Mouse (Mus musculus) layer of hippocampus, postnatal 14 days (tissue): ENCODE data around the gene Galnt17. TPM values are rescaled to one million over a fixed set of nuclear protein-coding genes. Genes with fewer than 3 reads are reported as not detected.
A peak's percentile ranks its signal among the peaks of the same experiment; 100 is the strongest.

Source experiments
- DNase-seq, 2 experiments: peaks; one replicate each; pipeline ENCODE4 v3.0.0; 2021 to 2022; ENCODE audit warnings: low spot score in 2 of 2, mixed read lengths in 1 of 2
- total RNA-seq, 2 experiments: library from RNA; stranded (reverse); gene quantifications; 2 replicates each; pipeline ENCODE4 v1.2.3; 2021

The Galnt17 gene
- total RNA-seq, 2 experiments from 2014 or later, result 99.1 to 103 TPM

DNA sequence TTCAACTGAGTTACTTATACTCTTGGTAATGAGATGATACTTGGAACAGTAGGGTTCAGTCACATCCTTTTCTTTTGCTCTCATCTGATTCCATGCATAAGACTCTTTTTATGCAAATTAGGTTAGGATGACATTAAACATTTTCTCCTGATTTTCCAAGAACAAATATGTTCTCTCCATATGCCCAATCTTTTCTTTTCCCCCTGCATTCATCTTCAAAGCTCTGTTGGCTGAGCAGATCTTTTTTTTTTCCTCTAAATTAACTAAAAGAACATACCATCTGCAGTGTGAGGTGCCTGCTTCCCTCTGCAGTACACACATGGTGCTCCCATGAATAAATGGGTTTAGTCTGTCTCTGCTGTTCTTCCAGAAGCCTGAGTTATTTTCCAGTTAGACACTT lies 173.5 kb downstream of the Galnt17 start:
- DNase-seq, result peak in 1 of 2 experiments; percentile 77

DNA sequence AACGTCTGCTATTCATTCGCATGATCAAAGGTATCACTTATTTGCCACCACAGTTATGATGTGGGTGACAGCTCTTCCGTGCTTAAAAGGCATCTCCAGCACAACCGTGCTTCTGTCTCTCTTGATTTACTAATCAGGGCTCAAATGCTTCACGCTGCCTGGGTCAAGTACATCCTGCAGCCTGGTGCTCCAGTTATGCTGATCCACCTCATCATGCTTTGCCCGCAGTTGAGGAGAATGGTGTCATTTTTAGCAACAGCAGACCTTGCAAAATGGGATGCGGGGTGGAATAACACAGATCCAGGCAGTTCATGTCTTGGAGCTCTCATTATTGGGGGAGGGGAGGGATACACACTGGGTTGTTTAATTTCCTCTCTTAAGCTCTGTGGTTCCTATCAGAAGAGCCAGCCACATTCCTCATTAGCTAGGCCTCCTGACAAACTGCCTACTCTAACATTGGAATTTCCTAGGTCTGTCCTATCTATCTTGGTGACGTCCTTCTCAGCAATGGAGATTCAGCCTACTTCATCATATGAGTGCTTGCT lies 187.9 kb downstream of the Galnt17 start:
- peak in 1 of 2 experiments; percentile 15 for DNase-seq

DNA sequence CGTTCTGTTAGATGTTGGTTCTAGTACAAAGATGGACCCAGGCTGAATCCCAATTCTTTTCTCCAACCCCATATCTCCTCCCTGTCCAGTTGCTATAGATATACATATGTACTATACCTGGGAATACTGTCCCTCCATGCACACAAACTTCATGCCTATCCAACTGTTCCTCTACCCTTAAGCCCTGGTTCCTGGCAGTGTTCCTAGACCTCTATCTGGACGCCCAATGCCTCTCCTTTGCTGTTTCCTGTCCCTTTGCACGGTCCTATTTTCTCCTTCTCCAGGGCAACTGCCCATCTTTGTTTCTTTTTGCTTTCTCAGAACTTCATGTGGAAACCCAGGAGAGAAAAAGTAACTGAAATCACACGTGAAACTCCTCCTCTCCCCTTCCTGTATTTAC lies 188.4 kb downstream of the Galnt17 start:
- no peak for DNase-seq

DNA sequence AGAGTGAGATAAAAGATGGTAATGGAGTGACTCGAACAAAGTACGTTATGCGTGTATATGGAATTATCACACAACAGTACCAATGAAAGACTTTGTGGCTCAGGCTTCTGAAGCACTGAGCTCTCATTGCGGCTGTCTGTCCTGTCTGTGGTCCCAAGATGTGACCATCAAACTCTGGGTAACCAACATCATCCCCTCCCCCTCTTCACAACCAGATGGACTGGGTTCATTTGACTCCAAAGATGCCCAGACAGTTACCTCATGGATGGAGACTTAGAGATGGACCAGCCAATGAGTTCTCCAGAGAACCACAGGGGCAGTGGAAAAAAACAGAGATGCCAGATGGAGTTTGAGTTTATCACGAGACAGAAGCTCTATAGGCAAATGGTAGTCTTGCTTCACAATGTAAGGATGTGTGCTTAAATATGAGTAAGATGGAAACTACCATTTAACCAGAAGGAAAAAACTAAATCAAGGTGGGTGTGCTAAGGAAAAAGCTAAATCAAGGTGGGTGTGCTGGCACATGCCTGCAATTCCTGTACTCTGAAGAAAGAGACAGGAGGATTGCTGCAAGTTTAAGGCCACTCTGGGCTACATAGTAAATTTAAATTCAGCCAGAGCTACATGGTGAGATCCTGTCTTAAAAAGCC lies 190.8 kb downstream of the Galnt17 start:
- DNase-seq, result no peak

DNA sequence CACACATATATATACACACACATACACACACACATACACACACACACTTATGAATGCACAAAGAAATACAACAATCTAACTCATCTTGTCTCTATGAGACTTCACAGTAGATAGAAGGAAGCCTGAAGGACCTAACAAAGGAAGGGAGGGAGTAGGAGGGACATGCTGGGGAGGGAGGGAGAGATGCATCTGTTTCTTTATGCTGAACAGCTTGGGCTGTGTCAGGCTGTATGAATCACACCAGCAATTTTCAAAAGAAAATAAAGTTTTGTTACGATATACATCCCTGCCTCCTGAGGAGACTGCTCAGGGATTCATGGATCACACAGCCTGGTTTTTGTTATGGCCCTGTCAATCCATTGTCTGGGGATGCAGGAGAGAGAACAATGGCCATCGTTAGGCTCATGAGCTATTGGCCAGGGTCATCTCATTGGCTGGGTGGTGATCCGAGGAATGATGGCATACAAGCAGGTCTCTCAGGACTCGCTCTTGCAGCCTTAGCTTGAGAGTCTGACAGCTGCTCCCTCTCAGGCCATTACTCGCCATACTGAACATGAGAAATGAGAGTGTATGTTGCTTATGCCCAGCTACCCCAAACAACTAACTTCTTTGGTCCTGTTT lies 194.3 kb downstream of the Galnt17 start:
- peak in 1 of 2 experiments; percentile 36 for DNase-seq

DNA sequence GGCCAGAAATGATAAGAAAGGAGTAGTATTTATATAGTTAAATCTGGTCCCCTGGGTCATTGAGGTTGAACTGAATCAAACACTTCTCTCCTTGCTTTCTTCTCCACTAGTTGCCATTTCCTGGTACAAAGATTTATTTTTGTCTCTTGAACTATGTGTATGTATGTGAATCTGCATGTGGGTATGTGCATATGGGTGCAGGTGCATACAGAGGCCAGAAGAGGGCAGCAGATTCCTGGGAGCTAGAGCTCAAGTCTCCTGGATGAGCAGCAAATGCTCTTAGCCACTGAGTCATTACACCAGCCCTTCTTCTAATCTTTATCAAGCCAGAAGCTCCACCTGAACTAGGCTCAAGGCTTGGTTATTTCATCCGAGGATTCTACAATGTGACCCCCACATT lies 201.1 kb downstream of the Galnt17 start:
- DNase-seq, result no peak

DNA sequence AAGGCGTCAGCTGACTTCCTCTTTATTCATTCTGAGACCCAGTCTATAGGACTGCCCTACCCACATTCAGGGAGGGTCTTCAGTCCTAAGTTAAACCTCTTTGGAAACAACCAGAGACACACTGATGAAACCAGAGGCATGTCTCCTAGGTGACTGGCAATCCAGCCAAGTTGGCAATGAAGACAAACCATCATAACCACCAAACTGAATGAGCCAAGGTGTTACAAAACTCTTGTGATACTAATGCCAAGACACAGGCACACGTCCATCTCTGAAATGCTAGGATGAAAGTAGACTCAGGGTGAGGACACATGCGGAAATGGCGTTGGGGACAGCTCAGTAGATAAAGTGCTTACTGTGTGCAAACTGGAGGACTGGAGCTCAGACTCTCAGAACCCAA lies 211.5 kb downstream of the Galnt17 start:
- DNase-seq, result no peak

DNA sequence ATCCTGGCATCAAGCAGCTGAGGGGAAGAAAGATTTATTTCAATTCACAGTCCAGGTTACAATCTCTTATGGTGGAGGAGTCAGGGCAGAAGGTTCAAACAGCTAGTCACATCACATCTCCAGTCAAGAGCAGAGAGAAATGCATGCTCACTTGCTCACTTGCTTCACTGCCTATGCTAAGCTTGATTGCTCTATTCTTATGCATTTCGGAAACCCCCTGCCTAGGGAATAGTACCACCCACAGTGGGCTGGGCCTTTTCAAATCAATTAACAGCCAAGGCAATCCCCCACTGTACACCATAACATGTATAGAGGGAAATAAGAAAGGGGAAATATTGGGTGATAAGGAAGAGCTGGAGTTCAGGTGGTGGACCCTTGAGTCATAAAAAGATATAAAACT lies 212.7 kb downstream of the Galnt17 start:
- DNase-seq, result no peak

DNA sequence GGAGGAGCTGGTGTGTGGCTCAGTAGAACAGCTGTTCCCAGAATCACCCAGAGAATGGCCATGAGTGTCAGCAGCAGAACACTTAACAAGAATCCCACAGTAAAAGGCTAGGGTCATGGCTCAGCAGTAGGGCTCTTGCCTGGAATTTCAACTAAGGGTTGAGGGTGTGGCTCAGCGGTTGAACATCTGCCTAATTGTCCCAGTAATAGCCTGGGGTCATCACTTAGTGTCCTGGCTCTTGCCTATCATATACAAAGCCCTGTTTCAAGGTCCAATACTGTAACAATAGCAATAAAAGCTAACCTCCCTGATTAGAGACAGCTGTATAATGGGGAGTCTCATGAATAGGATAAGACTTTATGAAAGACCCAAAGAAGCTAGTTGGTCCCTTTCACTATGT lies 213.5 kb downstream of the Galnt17 start:
- DNase-seq, result no peak

DNA sequence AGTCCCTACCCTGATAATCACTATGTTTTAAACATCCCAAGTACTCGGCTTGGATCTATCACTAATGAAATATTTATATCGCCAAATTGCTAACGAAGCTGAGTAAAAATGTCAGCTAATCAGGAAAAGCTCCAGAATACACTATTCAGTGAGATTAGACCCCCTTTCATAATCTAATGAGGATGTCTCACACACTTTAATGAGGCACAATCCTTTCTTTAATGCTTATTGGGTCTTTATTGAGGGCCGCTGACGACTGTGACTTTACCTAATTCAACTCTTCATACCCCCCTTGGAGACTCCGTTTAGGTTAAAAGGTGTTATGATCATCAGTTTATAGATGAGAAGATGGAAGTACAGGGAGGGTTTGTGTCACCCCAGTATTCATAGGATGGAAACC lies 214.2 kb downstream of the Galnt17 start:
- DNase-seq, result no peak

DNA sequence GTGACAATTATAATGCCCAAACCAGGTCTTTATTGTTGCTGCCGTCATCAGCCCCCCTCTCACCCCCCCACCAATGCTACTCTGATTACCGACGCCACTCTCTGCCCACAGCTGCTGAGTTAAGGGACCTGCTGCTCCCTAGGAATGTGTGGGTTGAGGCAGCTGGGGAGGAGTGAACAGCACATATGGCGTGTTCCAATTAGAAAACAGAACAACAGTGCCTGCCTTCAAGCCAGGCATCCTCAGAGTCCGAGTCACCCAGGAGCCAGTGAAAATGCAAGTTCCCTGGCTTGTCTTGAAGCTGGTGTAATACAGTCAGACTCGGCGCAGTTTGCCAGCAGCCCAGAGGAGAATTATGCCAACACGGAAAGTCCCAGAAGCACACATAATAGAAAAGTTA lies 218.4 kb downstream of the Galnt17 start:
- DNase-seq, result peak; percentile 39 to 44

DNA sequence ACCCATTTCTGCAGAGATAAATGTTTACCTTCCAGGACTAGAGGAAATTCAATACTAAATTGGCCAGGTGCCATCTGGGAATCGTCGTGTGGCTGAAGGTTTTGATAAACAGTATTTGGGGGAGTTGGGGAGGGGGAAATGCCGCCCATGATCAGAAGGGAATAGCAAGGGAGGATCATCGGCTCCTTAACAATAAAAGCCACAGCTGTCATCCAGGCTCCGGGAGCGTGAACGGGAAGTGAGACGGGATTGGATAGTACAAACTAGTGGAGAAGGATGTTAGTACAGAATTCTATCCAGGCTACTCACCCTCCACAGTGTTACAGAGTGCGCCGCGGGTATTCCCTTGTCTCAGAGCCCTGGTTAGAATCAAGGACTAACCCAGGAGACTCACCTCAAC lies 219.4 kb downstream of the Galnt17 start:
- no peak for DNase-seq

DNA sequence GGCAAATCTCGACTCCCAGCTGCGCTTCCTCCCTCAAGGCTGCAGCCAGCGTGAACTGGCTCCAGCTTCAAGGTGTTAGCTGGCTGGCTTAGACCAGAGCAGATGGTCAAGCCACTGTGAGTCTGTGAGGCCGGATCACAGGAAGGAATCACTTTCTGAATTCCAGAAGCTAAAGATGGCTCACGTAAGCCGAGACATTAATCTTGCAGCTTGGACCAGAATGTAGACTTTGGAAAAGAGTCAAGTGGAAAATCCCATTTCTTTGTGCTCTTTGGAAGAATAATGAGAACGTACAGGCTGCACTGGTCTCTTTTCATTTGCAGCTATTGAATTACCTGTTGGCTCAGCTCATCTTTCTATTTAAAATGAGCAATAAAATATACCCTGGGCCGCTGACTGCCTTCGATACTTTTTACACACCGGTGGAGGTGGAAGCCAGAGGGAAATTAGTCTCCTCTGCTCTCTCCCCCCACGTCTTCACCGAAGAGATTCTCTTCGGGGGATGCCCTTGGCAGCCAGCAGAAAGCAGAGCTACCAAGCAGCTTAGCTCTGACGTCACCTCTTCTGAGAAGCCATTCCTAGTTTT lies 225.1 kb downstream of the Galnt17 start:
- peak in 1 of 2 experiments; percentile 29 for DNase-seq

DNA sequence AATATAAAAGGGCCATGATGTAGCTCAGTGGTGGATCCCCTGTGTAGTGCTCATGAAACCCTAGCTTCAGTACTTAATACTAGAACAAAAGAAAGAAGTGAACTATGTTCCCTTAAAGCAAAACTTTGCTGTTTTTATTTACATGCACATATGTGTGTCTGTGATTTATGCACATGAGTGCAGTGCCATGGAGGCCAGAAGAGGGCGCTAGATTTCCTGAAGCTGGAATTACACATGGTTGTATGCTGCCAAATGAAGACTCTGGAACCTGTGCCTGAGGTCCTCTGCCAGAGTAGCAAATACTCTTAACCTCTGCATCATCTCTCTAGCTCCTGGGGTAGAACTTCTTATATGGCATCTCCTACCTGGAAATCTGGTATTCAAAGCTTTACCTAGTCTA lies 230.6 kb downstream of the Galnt17 start:
- DNase-seq, result no peak

DNA sequence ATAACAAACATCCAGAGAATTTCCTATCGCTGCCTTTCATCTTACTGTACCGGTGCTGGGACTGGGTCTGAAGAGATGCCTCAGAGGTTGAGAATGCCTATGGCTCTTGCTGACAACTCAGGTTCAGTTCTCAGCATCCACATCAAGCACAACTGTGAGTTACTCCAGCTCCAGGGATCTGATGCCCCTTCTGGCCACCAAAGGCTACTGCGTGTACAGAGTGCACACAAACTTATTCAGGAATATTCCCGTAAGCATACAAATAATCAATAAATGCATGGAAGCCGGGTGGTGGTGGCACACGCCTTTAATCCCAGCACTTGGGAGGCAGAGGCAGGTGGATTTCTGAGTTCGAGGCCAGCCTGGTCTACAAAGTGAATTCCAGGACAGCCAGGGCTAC lies 232.5 kb downstream of the Galnt17 start:
- DNase-seq, result no peak

DNA sequence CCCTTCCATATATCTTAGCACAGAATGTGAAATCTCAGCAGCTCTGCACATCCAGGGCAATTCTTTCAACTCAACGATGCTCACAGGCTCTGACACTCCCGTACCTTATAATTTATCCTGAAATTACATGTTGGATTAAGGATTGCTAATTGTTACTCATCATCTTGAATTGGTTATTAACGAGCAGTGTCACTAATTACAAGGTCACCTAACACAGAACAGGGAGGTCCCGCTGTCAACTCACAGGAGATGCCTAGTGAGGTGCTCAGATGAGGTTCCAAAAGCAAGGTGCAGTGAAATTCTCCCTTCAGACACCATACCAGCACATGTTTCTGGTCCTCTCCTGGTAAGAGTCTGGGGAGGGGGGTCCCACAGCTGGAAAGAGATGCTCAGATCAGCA lies 234.0 kb downstream of the Galnt17 start:
- DNase-seq, result no peak

DNA sequence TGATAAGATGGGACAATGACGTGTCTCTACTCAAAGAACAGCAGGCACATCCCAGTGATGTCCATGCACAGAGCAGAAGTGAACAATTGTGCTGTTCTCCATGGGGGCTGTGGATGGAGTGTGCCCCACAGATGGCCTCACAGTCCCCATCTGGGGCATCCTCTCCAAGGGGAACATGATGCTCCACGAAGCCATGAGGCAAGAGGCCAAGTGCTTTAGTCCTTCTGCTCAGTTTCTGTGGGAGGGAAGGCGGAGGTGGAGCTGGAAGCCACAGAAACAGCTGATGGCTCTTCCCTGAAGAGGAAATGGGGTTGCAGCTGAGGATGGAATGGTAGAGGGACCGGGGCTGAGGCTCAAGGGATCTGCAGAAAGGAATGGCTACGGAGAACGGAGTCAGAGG lies 243.1 kb downstream of the Galnt17 start:
- peak; percentile 71 to 89 for DNase-seq

DNA sequence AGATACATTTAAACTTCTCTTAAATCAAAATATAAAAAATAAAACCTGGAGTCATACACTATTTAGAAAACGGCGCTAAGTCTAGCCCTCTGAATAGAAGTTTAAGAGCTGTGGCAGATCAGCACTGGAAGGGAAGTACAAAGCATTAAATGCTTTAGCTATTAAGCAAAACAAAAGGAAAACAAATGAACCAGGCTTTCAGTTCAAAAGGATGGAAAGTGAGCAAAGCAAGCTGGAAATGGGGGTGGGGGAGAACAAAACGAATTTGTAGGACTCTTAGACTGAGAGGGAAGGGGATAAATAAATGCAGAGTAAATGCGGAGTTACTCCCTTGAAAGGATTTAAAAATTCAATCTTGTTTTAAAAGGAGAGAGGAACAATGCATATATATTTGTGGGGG lies 259.8 kb downstream of the Galnt17 start:
- no peak for DNase-seq

DNA sequence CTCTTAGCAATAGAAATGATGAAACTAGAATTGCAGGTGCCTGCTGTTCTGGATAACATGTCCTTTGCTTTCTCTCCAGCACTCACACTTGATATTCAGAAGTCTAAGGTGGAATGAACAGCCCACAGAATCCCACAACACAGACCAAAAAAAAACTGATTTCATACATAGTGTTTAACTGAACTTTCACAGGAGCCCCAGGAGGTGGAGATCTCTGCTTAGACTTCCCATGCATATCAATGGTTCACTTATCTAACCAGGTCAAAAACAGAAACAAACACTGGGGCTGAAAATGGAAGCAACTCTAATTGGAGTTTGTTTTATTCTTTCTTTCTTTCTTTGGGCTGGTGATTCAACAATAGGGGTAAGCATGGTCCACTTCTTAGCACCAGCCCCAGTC lies 265.2 kb downstream of the Galnt17 start:
- DNase-seq, result no peak

DNA sequence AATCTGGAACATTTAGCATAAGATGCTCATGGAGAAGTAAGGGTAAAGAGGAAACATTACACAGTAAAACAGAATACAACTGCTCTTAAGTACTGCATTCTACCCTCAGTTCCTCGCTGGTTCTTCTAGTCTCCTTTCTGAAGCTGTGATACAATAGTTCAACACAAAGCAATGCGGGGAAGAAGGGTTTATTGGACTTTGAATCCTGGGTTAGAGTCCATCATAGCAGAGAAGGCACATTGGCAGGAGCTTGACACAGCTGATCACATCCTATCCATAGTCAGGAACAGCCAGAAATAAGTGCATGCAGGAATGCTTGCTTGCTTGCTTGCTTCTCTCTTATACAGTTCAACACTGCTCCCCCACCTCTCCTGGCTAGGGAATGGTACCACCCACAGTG lies 267.9 kb downstream of the Galnt17 start:
- no peak for DNase-seq

DNA sequence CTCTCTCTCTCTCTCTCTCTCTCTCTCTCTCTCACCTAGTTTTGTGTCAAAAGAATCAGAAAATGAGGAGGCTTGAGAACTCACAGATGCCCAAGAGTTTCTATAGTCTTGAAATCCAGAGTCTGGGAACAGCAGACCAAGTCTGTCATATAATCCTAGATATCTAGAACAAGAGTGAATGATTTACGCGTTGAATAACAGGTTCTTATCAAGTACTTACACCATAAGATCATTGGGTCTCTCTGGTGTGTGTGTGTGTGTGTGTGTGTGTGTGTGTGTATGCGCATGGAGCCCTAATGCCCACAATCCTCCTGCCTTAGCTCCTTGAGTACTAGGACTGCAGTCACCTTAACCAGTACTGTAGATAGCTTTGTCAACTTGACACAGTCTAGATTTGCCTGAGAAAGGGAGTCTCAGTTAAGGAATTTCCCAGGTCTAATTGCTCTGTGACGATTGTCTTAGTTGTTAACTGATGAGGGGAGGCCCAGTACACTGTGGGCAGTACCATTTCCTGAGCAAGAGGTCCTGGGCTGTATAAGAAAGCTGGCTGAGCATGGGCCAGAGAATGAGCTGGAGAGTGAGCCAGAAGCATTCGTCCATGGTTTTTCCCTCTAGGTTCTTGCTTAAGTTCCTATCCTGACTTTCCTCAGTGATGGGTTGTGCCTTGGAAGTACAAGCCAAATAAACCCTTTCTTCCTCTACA lies 268.5 kb downstream of the Galnt17 start:
- no peak for DNase-seq

DNA sequence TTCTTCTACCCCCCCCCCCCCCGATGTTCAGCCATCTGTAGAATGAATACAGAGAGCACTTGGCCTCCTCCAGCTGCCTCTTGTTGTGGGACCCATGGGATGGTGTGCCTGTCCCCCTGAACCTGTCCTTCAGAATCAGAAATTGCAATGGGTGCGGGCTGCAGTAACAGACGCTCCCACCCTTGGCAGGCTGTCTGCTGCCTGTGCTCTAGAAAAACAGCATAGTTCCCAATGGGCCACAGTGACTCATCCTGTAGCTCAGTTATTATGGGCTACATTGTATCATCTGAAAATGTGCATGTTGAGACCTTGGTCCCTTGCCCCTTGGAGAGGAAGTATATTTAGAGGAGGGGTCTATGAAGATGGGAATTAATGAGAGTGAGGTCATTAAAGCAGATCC lies 283.8 kb downstream of the Galnt17 start:
- peak in 1 of 2 experiments; percentile 51 for DNase-seq
